Mouse (Mus musculus): Measurements from ENCODE around the gene Ftsj1. TPM values are rescaled to one million over a fixed set of nuclear protein-coding genes. Genes with fewer than 3 reads are reported as not detected.

Ftsj1 gene
- total and polyA plus RNA-seq, 3 experiments = 51.8 to 124 TPM; not detected in 1

DNA sequence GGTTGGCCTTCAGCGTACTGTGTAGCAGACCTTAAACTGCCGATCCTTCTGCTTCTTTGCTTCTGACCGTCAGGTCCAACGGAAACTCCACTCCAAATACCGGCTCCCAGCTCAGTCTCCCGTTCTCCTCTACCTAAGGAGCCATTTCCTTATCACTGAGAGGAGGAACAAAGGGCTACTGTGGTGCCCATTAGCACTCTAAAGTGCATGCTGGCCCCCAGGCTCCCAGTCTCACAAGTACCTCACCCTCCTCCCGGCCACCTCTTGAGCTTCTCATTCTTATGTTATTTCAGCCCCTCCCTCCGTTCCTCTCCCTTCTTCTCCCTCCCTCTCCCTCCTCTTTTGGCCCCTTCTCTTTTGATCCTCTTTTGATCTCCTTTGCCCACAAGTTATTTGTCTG is 32.6 kb downstream of the Ftsj1 start:
- no peak for DNase-seq (ENCODE audit: low read depth, low spot score)
- Histone ChIP-seq H3K27me3 (ENCODE audit: control insufficient read depth in 1 of 2, insufficient read depth in 2 of 2, low read length in 2 of 2) (no peaks in the 10 kb centered on the region), H3K36me3 (ENCODE audit: control insufficient read depth in 1 of 2, insufficient read depth in 2 of 2, low read length in 2 of 2) (peaks cover 0 to 6% of the 10 kb centered on the region in 2 experiments; a peak in 2 of 4 replicates), H3K9me3 (replicated peaks; ENCODE audit: insufficient read depth, low read length) (no peaks in the 10 kb centered on the region), H3K79me2 (ENCODE audit: control insufficient read depth, insufficient read depth, low read length, poor library complexity) (no peaks in the 10 kb centered on the region), H3K4me1 (ENCODE audit: control insufficient read depth in 1 of 2, insufficient read depth in 2 of 2, low read length in 2 of 2) (peaks cover 0 to 28% of the 10 kb centered on the region in 2 experiments; a peak in 3 of 4 replicates), H3K4me3 (ENCODE audit: control insufficient read depth in 1 of 2, insufficient read depth in 1 of 2, low read depth in 2 of 2, low read length in 2 of 2) (no peak overlapping the region), H3K27ac (ENCODE audit: control insufficient read depth, low read depth, low read length) (no peak overlapping the region), H3K9ac (ENCODE audit: control insufficient read depth, low read depth, low read length, poor library complexity, severe bottlenecking) (no peak overlapping the region)
- TF ChIP-seq TBP (IDR thresholded peaks at IDR 0.05; ENCODE audit: low read depth, low read length) = no peak
- TF ChIP-seq CHD1 (IDR thresholded peaks at IDR 0.05; ENCODE audit: low read depth, low read length) = no peak
- no peak for TF ChIP-seq POLR2AphosphoS5 (IDR thresholded peaks at IDR 0.05; ENCODE audit: borderline replicate concordance, low read depth, low read length)
- no peak for TF ChIP-seq MAFK (IDR thresholded peaks at IDR 0.05; ENCODE audit: borderline replicate concordance, low read depth, low read length)
- no peak for TF ChIP-seq JUND (IDR thresholded peaks at IDR 0.05; ENCODE audit: low read depth, low read length)
- TF ChIP-seq RAD21 (IDR thresholded peaks at IDR 0.05; ENCODE audit: low read depth, low read length) = no peak
- no peak for TF ChIP-seq TCF12 (IDR thresholded peaks at IDR 0.05; ENCODE audit: low read depth, low read length)
- no peak for TF ChIP-seq HCFC1 (IDR thresholded peaks at IDR 0.05; ENCODE audit: low read depth, low read length)
- TF ChIP-seq ZMIZ1 (IDR thresholded peaks at IDR 0.05; ENCODE audit: low read depth, low read length) = no peak
- no peak for TF ChIP-seq SMC3 (IDR thresholded peaks at IDR 0.05; ENCODE audit: low read depth, low read length)
- TF ChIP-seq MAX (IDR thresholded peaks at IDR 0.05; ENCODE audit: low read length) = no peak
- no peak for TF ChIP-seq MYC (IDR thresholded peaks at IDR 0.05; ENCODE audit: low read depth, low read length)
- TF ChIP-seq CTCF (IDR thresholded peaks at IDR 0.05 in 2 of 3, conservative IDR thresholded peaks at IDR 0.05 in 1 of 3; ENCODE audit: control insufficient read depth in 1 of 3, insufficient read depth in 1 of 3, low read depth in 2 of 3, low read length in 3 of 3, poor library complexity in 1 of 3, severe bottlenecking in 1 of 3) = no peak
- no peak for TF ChIP-seq ELF1 (IDR thresholded peaks at IDR 0.05; ENCODE audit: low read depth, low read length)
- TF ChIP-seq MXI1 (IDR thresholded peaks at IDR 0.05; ENCODE audit: low read depth, low read length) = no peak

DNA sequence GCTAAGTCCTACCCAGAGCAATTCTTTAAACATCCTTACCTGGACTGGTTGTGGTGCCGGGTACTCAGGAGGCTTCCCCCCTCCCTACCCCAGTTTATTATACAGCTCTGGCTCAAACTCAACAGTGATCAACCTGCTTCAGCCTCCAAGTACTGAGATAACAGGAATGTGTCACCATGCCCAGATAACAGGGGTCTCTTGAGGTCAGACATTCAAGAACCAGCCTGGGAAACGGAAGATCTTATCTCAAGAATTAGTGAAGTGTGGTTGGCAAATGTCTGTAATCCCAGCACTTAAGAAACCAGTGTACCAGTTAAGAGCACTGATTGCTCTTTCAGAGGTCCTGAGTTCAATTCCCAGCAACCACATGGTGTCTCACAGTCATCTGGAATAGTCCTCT is 34.1 kb downstream of the Ftsj1 start:
- no peak overlapping the region for H3K27ac ChIP-seq (ENCODE audit: control insufficient read depth, low read depth, low read length)
- no peaks in the 10 kb centered on the region for H3K9me3 ChIP-seq (replicated peaks; ENCODE audit: insufficient read depth, low read length)
- H3K36me3 ChIP-seq (ENCODE audit: control insufficient read depth in 1 of 2, insufficient read depth in 2 of 2, low read length in 2 of 2) = peaks cover 0 to 6% of the 10 kb centered on the region in 2 experiments; a peak in 2 of 4 replicates
- DNase-seq (ENCODE audit: low read depth, low spot score) = no peak
- H3K9ac ChIP-seq (ENCODE audit: control insufficient read depth, low read depth, low read length, poor library complexity, severe bottlenecking) = no peak overlapping the region
- no peak for TF ChIP-seq ZMIZ1 (IDR thresholded peaks at IDR 0.05; ENCODE audit: low read depth, low read length)
- no peak for TF ChIP-seq CTCF (IDR thresholded peaks at IDR 0.05 in 2 of 3, conservative IDR thresholded peaks at IDR 0.05 in 1 of 3; ENCODE audit: control insufficient read depth in 1 of 3, insufficient read depth in 1 of 3, low read depth in 2 of 3, low read length in 3 of 3, poor library complexity in 1 of 3, severe bottlenecking in 1 of 3)
- TF ChIP-seq RCOR1 (IDR thresholded peaks at IDR 0.05; ENCODE audit: low read depth, low read length) = peak; percentile 75
- TF ChIP-seq GATA1 (IDR thresholded peaks at IDR 0.05; ENCODE audit: low read depth, low read length) = peak; percentile 65
- TF ChIP-seq TCF12 (IDR thresholded peaks at IDR 0.05; ENCODE audit: low read depth, low read length) = 0 out of 2 replicates have a peak, but pooled peaks have one; percentile 29
- TF ChIP-seq USF1 (IDR thresholded peaks at IDR 0.05; ENCODE audit: low read depth, low read length) = no peak
- peak; percentile 44; the same call in 1 of the 2 replicates for TF ChIP-seq ETS1 (IDR thresholded peaks at IDR 0.05; ENCODE audit: low read depth, low read length)
- no peak for TF ChIP-seq MYB (IDR thresholded peaks at IDR 0.05; ENCODE audit: low read depth, low read length)
- TF ChIP-seq EP300 (IDR thresholded peaks at IDR 0.05; ENCODE audit: low read depth in 1 of 2, low read length in 2 of 2) = peak; percentile 39 to 57; a peak in 3 of 4 replicates
- no peaks in the 10 kb centered on the region for H3K27me3 ChIP-seq (ENCODE audit: control insufficient read depth in 1 of 2, insufficient read depth in 2 of 2, low read length in 2 of 2)
- H3K4me1 ChIP-seq (ENCODE audit: control insufficient read depth in 1 of 2, insufficient read depth in 2 of 2, low read length in 2 of 2) = peaks cover 0 to 23% of the 10 kb centered on the region in 2 experiments; a peak in 3 of 4 replicates
- no peak overlapping the region for H3K4me3 ChIP-seq (ENCODE audit: control insufficient read depth in 1 of 2, insufficient read depth in 1 of 2, low read depth in 2 of 2, low read length in 2 of 2)
- no peaks in the 10 kb centered on the region for H3K79me2 ChIP-seq (ENCODE audit: control insufficient read depth, insufficient read depth, low read length, poor library complexity)
